Mouse (Mus musculus) heart, postnatal 0 days (tissue): Measurements from ENCODE around the gene Mybpc1.

Experiments
- CTCF ChIP-seq: IDR thresholded peaks from 2 replicates; pipeline ENCODE4 v1.5.1; 2016; ENCODE audit warnings: antibody characterized with exemption, control low read depth, low read depth
- EP300 ChIP-seq: IDR thresholded peaks from 2 replicates; pipeline ENCODE4 v1.6.1; 2016; ENCODE audit warnings: antibody characterized with exemption, low read depth

GRCm38 (mm10) chr10:88631330-88631953, 26.5 kb upstream of the Mybpc1 start:
- TF ChIP-seq CTCF: no peak
- TF ChIP-seq EP300: no peak
